ENCODE assay signal across 29 mouse cellular contexts in genomic region chr11:33157453-33158196, GRCm38 (mm10). TPM values are rescaled to one million over a fixed set of nuclear protein-coding genes. Genes with fewer than 3 reads are reported as not detected.
DNase-seq lines count a peak whose midpoint lies in the region; ATAC-seq and TF ChIP-seq lines count a peak whose summit lies in the region.
"Had no signal": no experiment of that assay in that cellular context is flagged by ENCODE, and none has a peak within 500 bp of the region (broad histone marks: within the 10 kb centered on the region; RNA-seq: fewer than 3 reads in every experiment).

No protein-coding gene starts in this region.

- H3K79me2 ChIP-seq in MEL (ENCODE audit: control insufficient read depth, insufficient read depth, low read length, poor library complexity) = peaks cover 48% of the 10 kb centered on the region

- DNase-seq in midbrain, embryonic 10.5 days (ENCODE audit: low spot score) = peak; percentile 2
- DNase-seq in MEL (ENCODE audit: low read depth, low spot score) = no peak
- DNase-seq in kidney, postnatal 10 days = no peak
- DNase-seq in forebrain, embryonic 14.5 days (ENCODE audit: low spot score) = no peak
- DNase-seq: adrenal gland, adult 8-10 months; adrenal gland, postnatal 25 days; cerebellum, adult 11-12 months; cerebellum, adult 8-10 months; cerebellum, postnatal 10 days; cerebellum, postnatal 36 days; forebrain, postnatal 0 days; gastrocnemius, adult 2 months; gastrocnemius, postnatal 14 days; heart, adult 18-20 months; heart, postnatal 10 days had no signal

- H3K36me3 ChIP-seq in midbrain, embryonic 10.5 days = peaks cover 88% of the 10 kb centered on the region
- H3K36me3 ChIP-seq in midbrain, embryonic 16.5 days (ENCODE audit: control insufficient read depth, insufficient read depth, low read length) = peaks cover 27% of the 10 kb centered on the region
- peaks cover 98% of the 10 kb centered on the region for H3K36me3 ChIP-seq in E14TG2a.4 (ENCODE audit: insufficient read depth, low read length)
- peaks cover 74 to 78% of the 10 kb centered on the region in 2 experiments for H3K36me3 ChIP-seq in MEL (ENCODE audit: control insufficient read depth in 1 of 2, insufficient read depth in 2 of 2, low read length in 2 of 2)
- peaks cover 73% of the 10 kb centered on the region for H3K36me3 ChIP-seq in forebrain, embryonic 14.5 days (ENCODE audit: control insufficient read depth, insufficient read depth, low read length)

- TF ChIP-seq RAD21 in MEL (IDR thresholded peaks at IDR 0.05; ENCODE audit: low read depth, low read length) = no peak

- TF ChIP-seq CTCF in E14TG2a.4 (conservative IDR thresholded peaks at IDR 0.05; ENCODE audit: low read length) = no peak
- no peak for TF ChIP-seq CTCF in MEL (IDR thresholded peaks at IDR 0.05 in 2 of 3, conservative IDR thresholded peaks at IDR 0.05 in 1 of 3; ENCODE audit: control insufficient read depth in 1 of 3, insufficient read depth in 1 of 3, low read depth in 2 of 3, low read length in 3 of 3, poor library complexity in 1 of 3, severe bottlenecking in 1 of 3)

- no peak overlapping the region for H3K4me2 ChIP-seq in midbrain, embryonic 16.5 days (ENCODE audit: low read length)
- H3K4me2 ChIP-seq in forebrain, embryonic 14.5 days (ENCODE audit: low read length) = no peak overlapping the region
- H3K4me2 ChIP-seq: forebrain, embryonic 13.5 days; heart, embryonic 12.5 days; heart, embryonic 15.5 days; hindbrain, embryonic 12.5 days; hindbrain, embryonic 15.5 days had no signal

- ATAC-seq in midbrain, embryonic 16.5 days = no peak
- no peak for ATAC-seq in forebrain, embryonic 14.5 days
- ATAC-seq: activated CD4-positive, CD25-positive, alpha-beta regulatory T cell, adult 4 months; forebrain, embryonic 13.5 days; forebrain, postnatal 0 days; intestine, postnatal 0 days had no signal

- H3K9ac ChIP-seq in midbrain, embryonic 16.5 days (ENCODE audit: low read depth, low read length) = no peak overlapping the region
- H3K9ac ChIP-seq in MEL (ENCODE audit: control insufficient read depth, low read depth, low read length, poor library complexity, severe bottlenecking) = peak overlapping the region; percentile 35
- no peak overlapping the region for H3K9ac ChIP-seq in forebrain, embryonic 14.5 days (ENCODE audit: low read length)
- H3K9ac ChIP-seq: forebrain, embryonic 13.5 days; forebrain, postnatal 0 days; heart, embryonic 12.5 days; heart, embryonic 15.5 days; hindbrain, embryonic 12.5 days; hindbrain, embryonic 15.5 days had no signal

- no peaks in the 10 kb centered on the region for H3K9me3 ChIP-seq in midbrain, embryonic 10.5 days (replicated peaks)
- no peaks in the 10 kb centered on the region for H3K9me3 ChIP-seq in midbrain, embryonic 16.5 days (replicated peaks; ENCODE audit: control insufficient read depth, low read length, poor library complexity, severe bottlenecking)
- H3K9me3 ChIP-seq in E14TG2a.4 (ENCODE audit: low read length) (no peaks in the 10 kb centered on the region), MEL (replicated peaks; ENCODE audit: insufficient read depth, low read length) (no peaks in the 10 kb centered on the region)
- no peaks in the 10 kb centered on the region for H3K9me3 ChIP-seq in forebrain, embryonic 14.5 days (replicated peaks; ENCODE audit: control insufficient read depth, low read length)
- H3K9me3 ChIP-seq: forebrain, embryonic 10.5 days; forebrain, embryonic 13.5 days; heart, embryonic 12.5 days; heart, embryonic 15.5 days; hindbrain, embryonic 12.5 days; hindbrain, embryonic 15.5 days had no signal

- H3K27ac ChIP-seq in midbrain, embryonic 10.5 days (replicated peaks) = no peak overlapping the region
- no peak overlapping the region for H3K27ac ChIP-seq in midbrain, embryonic 16.5 days (ENCODE audit: low read length)
- H3K27ac ChIP-seq in MEL (ENCODE audit: control insufficient read depth, low read depth, low read length) = peak overlapping the region; percentile 27; the same call in 1 of the 2 replicates
- H3K27ac ChIP-seq in forebrain, embryonic 14.5 days (ENCODE audit: low read depth, low read length) = no peak overlapping the region
- H3K27ac ChIP-seq: forebrain, embryonic 10.5 days; forebrain, embryonic 13.5 days; gastrocnemius, adult 2 months; heart, embryonic 15.5 days; hindbrain, embryonic 12.5 days; hindbrain, embryonic 15.5 days had no signal

- TF ChIP-seq POLR2A in MEL (IDR thresholded peaks at IDR 0.05; ENCODE audit: control insufficient read depth in 1 of 2, insufficient read depth in 1 of 2, low read depth in 1 of 2, low read length in 2 of 2, poor library complexity in 1 of 2) = peak in 1 of 2 experiments; percentile 56; a peak in 1 of 4 replicates

- no peak overlapping the region for H3K4me3 ChIP-seq in midbrain, embryonic 10.5 days
- H3K4me3 ChIP-seq in midbrain, embryonic 16.5 days (ENCODE audit: low read depth, low read length) = no peak overlapping the region
- H3K4me3 ChIP-seq in E14TG2a.4 (replicated peaks; ENCODE audit: low read length) (peak overlapping the region; percentile 99), MEL (ENCODE audit: control insufficient read depth in 1 of 2, insufficient read depth in 1 of 2, low read depth in 2 of 2, low read length in 2 of 2) (peak overlapping the region; percentile 13 to 32; a peak in 2 of 4 replicates)
- H3K4me3 ChIP-seq in forebrain, embryonic 14.5 days (ENCODE audit: low read depth, low read length) = no peak overlapping the region
- H3K4me3 ChIP-seq: forebrain, embryonic 10.5 days; forebrain, embryonic 13.5 days; gastrocnemius, adult 2 months; heart, embryonic 12.5 days; heart, embryonic 15.5 days; hindbrain, embryonic 12.5 days; hindbrain, embryonic 15.5 days had no signal

- no peaks in the 10 kb centered on the region for H3K27me3 ChIP-seq in midbrain, embryonic 10.5 days (ENCODE audit: low read depth, poor library complexity, severe bottlenecking)
- H3K27me3 ChIP-seq in midbrain, embryonic 16.5 days (ENCODE audit: control insufficient read depth, insufficient read depth, low read depth, low read length) = no peaks in the 10 kb centered on the region
- no peaks in the 10 kb centered on the region for H3K27me3 ChIP-seq in E14TG2a.4 (ENCODE audit: insufficient read depth, low read length)
- no peaks in the 10 kb centered on the region for H3K27me3 ChIP-seq in MEL (ENCODE audit: control insufficient read depth in 1 of 2, insufficient read depth in 2 of 2, low read length in 2 of 2)
- H3K27me3 ChIP-seq in forebrain, embryonic 14.5 days (replicated peaks; ENCODE audit: control insufficient read depth, insufficient read depth, low read length) = no peaks in the 10 kb centered on the region
- H3K27me3 ChIP-seq: forebrain, embryonic 13.5 days; heart, embryonic 12.5 days; heart, embryonic 15.5 days; hindbrain, embryonic 12.5 days; hindbrain, embryonic 15.5 days had no signal

- WGBS in midbrain, embryonic 10.5 days = 87% methylated on average over 2 of the region's 2 CpGs
- WGBS in midbrain, embryonic 16.5 days = 82% methylated on average over 2 of the region's 2 CpGs
- WGBS in forebrain, embryonic 14.5 days = 86% methylated on average over 2 of the region's 2 CpGs

- no peak for TF ChIP-seq EP300 in MEL (IDR thresholded peaks at IDR 0.05; ENCODE audit: low read depth in 1 of 2, low read length in 2 of 2)

- peaks cover 26% of the 10 kb centered on the region for H3K4me1 ChIP-seq in midbrain, embryonic 10.5 days
- peaks cover 15% of the 10 kb centered on the region for H3K4me1 ChIP-seq in midbrain, embryonic 16.5 days (ENCODE audit: control insufficient read depth, insufficient read depth, low read length)
- H3K4me1 ChIP-seq in E14TG2a.4 (replicated peaks; ENCODE audit: low read depth, low read length) (peaks cover 57% of the 10 kb centered on the region), MEL (ENCODE audit: control insufficient read depth in 1 of 2, insufficient read depth in 2 of 2, low read length in 2 of 2) (peaks cover 2 to 9% of the 10 kb centered on the region in 2 experiments; a peak in 3 of 4 replicates)
- peaks cover 7% of the 10 kb centered on the region; the same call in 1 of the 2 replicates for H3K4me1 ChIP-seq in forebrain, embryonic 14.5 days (ENCODE audit: control insufficient read depth, insufficient read depth, low read length)
- H3K4me1 ChIP-seq: heart, embryonic 12.5 days had no signal

TF ChIP-seq in MEL, 35 proteins besides CTCF, POLR2A, EP300 and RAD21 (continues in another document):
- 0 out of 2 replicates have a peak, but pooled peaks have one; percentile 45 for TF ChIP-seq SIN3A (IDR thresholded peaks at IDR 0.05; ENCODE audit: low read length)
- TF ChIP-seq ZKSCAN1 (IDR thresholded peaks at IDR 0.05; ENCODE audit: low read depth, low read length) = no peak
- peak; percentile 70; the same call in 1 of the 2 replicates for TF ChIP-seq CHD1 (IDR thresholded peaks at IDR 0.05; ENCODE audit: low read depth, low read length)
- no peak for TF ChIP-seq NRF1 (IDR thresholded peaks at IDR 0.05; ENCODE audit: insufficient read depth, low read depth, low read length, poor library complexity, severe bottlenecking)
- 0 out of 2 replicates have a peak, but pooled peaks have one; percentile 46 for TF ChIP-seq ZMIZ1 (IDR thresholded peaks at IDR 0.05; ENCODE audit: low read depth, low read length)
- TF ChIP-seq TBP (IDR thresholded peaks at IDR 0.05; ENCODE audit: low read depth, low read length) = no peak

RNA-seq across cellular contexts. Expression of gene Npm1, which starts 5.4 kb away (rescaled TPM):
- polyA plus RNA-seq in midbrain, embryonic 10.5 days (2016; fragmentation: Nextera tagmentation; extraction: Ambion mirVana) = 1,028 and 1,324 TPM in 2 replicates
- 349 and 380 TPM in 2 replicates for polyA plus RNA-seq in midbrain, embryonic 16.5 days (2015; fragmentation: Nextera tagmentation; extraction: Ambion mirVana)
- 4,033 and 4,319 TPM in 2 replicates for total RNA-seq in MEL (2012; rRNA removed)
- 1,000 to 10,000 TPM in 1 of 2 experiments, 100 to 1,000 TPM in 1; 839 to 3,244 TPM for polyA plus RNA-seq in MEL (2012; ENCODE audit: insufficient read depth in 1 of 2, insufficient read length in 2 of 2, low read depth in 1 of 2, low replicate concordance in 2 of 2, missing spikeins in 1 of 2)
- 506 and 646 TPM in 2 replicates for polyA plus RNA-seq in forebrain, embryonic 14.5 days (2014; fragmentation: Nextera tagmentation; extraction: Ambion mirVana)

RNA-seq across cellular contexts. Expression of gene Fgf18, which starts 10.4 kb away (rescaled TPM):
- polyA plus RNA-seq in midbrain, embryonic 10.5 days (2016; fragmentation: Nextera tagmentation; extraction: Ambion mirVana) = 6.5 and 8.8 TPM in 2 replicates
- polyA plus RNA-seq in midbrain, embryonic 16.5 days (2015; fragmentation: Nextera tagmentation; extraction: Ambion mirVana) = 2.7 and 4.8 TPM in 2 replicates
- total RNA-seq in MEL (2012; rRNA removed) = 0.15 and 0.16 TPM in 2 replicates
- polyA plus RNA-seq in MEL (2012; ENCODE audit: insufficient read depth in 1 of 2, insufficient read length in 2 of 2, low read depth in 1 of 2, low replicate concordance in 2 of 2, missing spikeins in 1 of 2) = under 1 TPM in 1 of 2 experiments, not detected in 1; 0.40 TPM
- polyA plus RNA-seq in forebrain, embryonic 14.5 days (2014; fragmentation: Nextera tagmentation; extraction: Ambion mirVana) = 3.9 and 4.8 TPM in 2 replicates
- total RNA-seq: hematopoietic stem cell, adult 5-6 weeks had no signal
- polyA plus RNA-seq: activated CD4-positive, CD25-positive, alpha-beta regulatory T cell, adult 4 months had no signal

RNA-seq across cellular contexts. Expression of gene Tlx3, which starts 45.8 kb away (rescaled TPM):
- polyA plus RNA-seq in midbrain, embryonic 10.5 days (2016; fragmentation: Nextera tagmentation; extraction: Ambion mirVana) = 2.0 and 3.3 TPM in 2 replicates
- 0.85 and 0.89 TPM in 2 replicates for polyA plus RNA-seq in midbrain, embryonic 16.5 days (2015; fragmentation: Nextera tagmentation; extraction: Ambion mirVana)
- not detected in 2 replicates for total RNA-seq in MEL (2012; rRNA removed)
- not detected for polyA plus RNA-seq in MEL (2012; ENCODE audit: insufficient read depth in 1 of 2, insufficient read length in 2 of 2, low read depth in 1 of 2, low replicate concordance in 2 of 2, missing spikeins in 1 of 2)
- not detected in 2 replicates for polyA plus RNA-seq in forebrain, embryonic 14.5 days (2014; fragmentation: Nextera tagmentation; extraction: Ambion mirVana)
- total RNA-seq: forebrain, postnatal 0 days; gastrocnemius, adult 2 months; gastrocnemius, postnatal 14 days; gastrocnemius, postnatal 4 days; heart, adult 18-20 months; heart, postnatal 10 days; hematopoietic stem cell, adult 5-6 weeks had no signal
- polyA plus RNA-seq: activated CD4-positive, CD25-positive, alpha-beta regulatory T cell, adult 4 months; cortical plate, adult 2 months; forebrain, embryonic 10.5 days; forebrain, embryonic 13.5 days; forebrain, postnatal 0 days; frontal cortex, adult 2 months; heart, embryonic 12.5 days; intestine, postnatal 0 days had no signal

Comparison
In these comparisons a context has a peak if more than half of its experiments do, and no peak if none do; other contexts are left out.
1. H3K4me3 ChIP-seq: peak in E14TG2a.4 (single experiment) and MEL (2 of 2); none in midbrain, embryonic 10.5 days (single experiment), midbrain, embryonic 16.5 days (single experiment) and forebrain, embryonic 14.5 days (single experiment).